Mouse (Mus musculus): ENCODE results near the gene Glg1. TPM values are rescaled to one million over a fixed set of nuclear protein-coding genes. Genes with fewer than 3 reads are reported as not detected.

Gene Glg1
- total and polyA plus RNA-seq, 3 experiments = 15.9 to 37.2 (median 34.3) TPM

GRCm38 (mm10) chr8:111205033-111205432 is 54.0 kb downstream of the Glg1 start:
- peaks cover 0 to 4% of the 10 kb centered on the region in 2 experiments; a peak in 2 of 4 replicates for H3K36me3 ChIP-seq (ENCODE audit: control insufficient read depth in 1 of 2, insufficient read depth in 2 of 2, low read length in 2 of 2)
- TF ChIP-seq POLR2AphosphoS2 (IDR thresholded peaks at IDR 0.05; ENCODE audit: low read length) (no peak), NELFE (IDR thresholded peaks at IDR 0.05; ENCODE audit: low read depth, low read length) (no peak), MEF2A (IDR thresholded peaks at IDR 0.05; ENCODE audit: extremely low read depth, insufficient replicate concordance, low read depth, low read length, poor library complexity, severe bottlenecking) (no peak), MAFK (IDR thresholded peaks at IDR 0.05; ENCODE audit: borderline replicate concordance, low read depth, low read length) (no peak), TCF12 (IDR thresholded peaks at IDR 0.05; ENCODE audit: low read depth, low read length) (no peak), MYC (IDR thresholded peaks at IDR 0.05; ENCODE audit: low read depth, low read length) (no peak), SIN3A (IDR thresholded peaks at IDR 0.05; ENCODE audit: low read length) (no peak), RAD21 (IDR thresholded peaks at IDR 0.05; ENCODE audit: low read depth, low read length) (no peak), E2F4 (IDR thresholded peaks at IDR 0.05; ENCODE audit: borderline replicate concordance, low read depth, low read length) (no peak), CHD1 (IDR thresholded peaks at IDR 0.05; ENCODE audit: low read depth, low read length) (no peak), ZMIZ1 (IDR thresholded peaks at IDR 0.05; ENCODE audit: low read depth, low read length) (no peak), USF2 (IDR thresholded peaks at IDR 0.05; ENCODE audit: borderline replicate concordance in 1 of 2, insufficient read depth in 1 of 2, low read depth in 1 of 2, low read length in 2 of 2) (no peak), MYB (IDR thresholded peaks at IDR 0.05; ENCODE audit: low read depth, low read length) (no peak), GATA1 (IDR thresholded peaks at IDR 0.05; ENCODE audit: low read depth, low read length) (no peak), HCFC1 (IDR thresholded peaks at IDR 0.05; ENCODE audit: low read depth, low read length) (no peak), ELF1 (IDR thresholded peaks at IDR 0.05; ENCODE audit: low read depth, low read length) (no peak), USF1 (IDR thresholded peaks at IDR 0.05; ENCODE audit: low read depth, low read length) (no peak), POLR2AphosphoS5 (IDR thresholded peaks at IDR 0.05; ENCODE audit: borderline replicate concordance, low read depth, low read length) (no peak)
- no peaks in the 10 kb centered on the region for H3K9me3 ChIP-seq (replicated peaks; ENCODE audit: insufficient read depth, low read length)
- no peak overlapping the region for H3K4me3 ChIP-seq (ENCODE audit: control insufficient read depth in 1 of 2, insufficient read depth in 1 of 2, low read depth in 2 of 2, low read length in 2 of 2)
- peaks cover 2% of the 10 kb centered on the region for H3K79me2 ChIP-seq (ENCODE audit: control insufficient read depth, insufficient read depth, low read length, poor library complexity)
- no peak for DNase-seq (ENCODE audit: low read depth, low spot score)
- peaks cover 2% of the 10 kb centered on the region in 2 experiments; a peak in 3 of 4 replicates for H3K4me1 ChIP-seq (ENCODE audit: control insufficient read depth in 1 of 2, insufficient read depth in 2 of 2, low read length in 2 of 2)
- H3K9ac ChIP-seq (ENCODE audit: control insufficient read depth, low read depth, low read length, poor library complexity, severe bottlenecking) = no peak overlapping the region
- H3K27me3 ChIP-seq (ENCODE audit: control insufficient read depth in 1 of 2, insufficient read depth in 2 of 2, low read length in 2 of 2) = no peaks in the 10 kb centered on the region
- H3K27ac ChIP-seq (ENCODE audit: control insufficient read depth, low read depth, low read length) = no peak overlapping the region

- H3K27ac ChIP-seq (ENCODE audit: control insufficient read depth, low read depth, low read length) = no peak overlapping the region
- peaks cover 0 to under 1% of the 10 kb centered on the region in 2 experiments; a peak in 1 of 4 replicates for H3K36me3 ChIP-seq (ENCODE audit: control insufficient read depth in 1 of 2, insufficient read depth in 2 of 2, low read length in 2 of 2)
- no peak overlapping the region for H3K4me3 ChIP-seq (ENCODE audit: control insufficient read depth in 1 of 2, insufficient read depth in 1 of 2, low read depth in 2 of 2, low read length in 2 of 2)
- H3K27me3 ChIP-seq (ENCODE audit: control insufficient read depth in 1 of 2, insufficient read depth in 2 of 2, low read length in 2 of 2) = no peaks in the 10 kb centered on the region
- DNase-seq (ENCODE audit: low read depth, low spot score) = no peak
- no peak overlapping the region for H3K9ac ChIP-seq (ENCODE audit: control insufficient read depth, low read depth, low read length, poor library complexity, severe bottlenecking)
- no peaks in the 10 kb centered on the region for H3K9me3 ChIP-seq (replicated peaks; ENCODE audit: insufficient read depth, low read length)
- H3K4me1 ChIP-seq (ENCODE audit: control insufficient read depth in 1 of 2, insufficient read depth in 2 of 2, low read length in 2 of 2) = no peaks in the 10 kb centered on the region
- peaks cover 3% of the 10 kb centered on the region for H3K79me2 ChIP-seq (ENCODE audit: control insufficient read depth, insufficient read depth, low read length, poor library complexity)
- TF ChIP-seq ZKSCAN1 (IDR thresholded peaks at IDR 0.05; ENCODE audit: low read depth, low read length) = no peak
- no peak for TF ChIP-seq HCFC1 (IDR thresholded peaks at IDR 0.05; ENCODE audit: low read depth, low read length)
- no peak for TF ChIP-seq CHD1 (IDR thresholded peaks at IDR 0.05; ENCODE audit: low read depth, low read length)
- TF ChIP-seq MXI1 (IDR thresholded peaks at IDR 0.05; ENCODE audit: low read depth, low read length) = no peak
- TF ChIP-seq NRF1 (IDR thresholded peaks at IDR 0.05; ENCODE audit: insufficient read depth, low read depth, low read length, poor library complexity, severe bottlenecking) = no peak
These were observed 55.7 kb downstream of the Glg1 start for GRCm38 (mm10) chr8:111203341-111203740.
